Mouse (Mus musculus) intestine, embryonic 16.5 days (tissue): ENCODE results near the gene Kctd20. TPM values are rescaled to one million over a fixed set of nuclear protein-coding genes. Genes with fewer than 3 reads are reported as not detected.
A peak's percentile ranks its signal among the peaks of the same experiment; 100 is the strongest.

Experiments used
- ATAC-seq: fragments of 200-750 bp; cut with Nextera tagmentation; 2 replicates; pipeline ENCODE4 v1.8.0; 2017; ENCODE audit warnings: moderate TSS enrichment, moderate library complexity
- H3K27ac ChIP-seq: fragments of 300-500 bp; sonication (generic); 2 replicates; pipeline ENCODE4 v1.5.1; 2014; ENCODE audit warnings: mild to moderate bottlenecking, low read length
- H3K27me3 ChIP-seq: fragments of 300-500 bp; sonication (generic); replicated peaks from 2 replicates; pipeline ENCODE4 v1.6.1; 2014; ENCODE audit warnings: low read length, control low read depth, mixed read lengths; ENCODE audit not compliant: control insufficient read depth, insufficient read depth
- H3K36me3 ChIP-seq: fragments of 300-500 bp; sonication (generic); 2 replicates; pipeline ENCODE4 v1.6.1; 2014; ENCODE audit warnings: low read length, control low read depth; ENCODE audit not compliant: control insufficient read depth, insufficient read depth
- H3K4me1 ChIP-seq: fragments of 300-500 bp; sonication (generic); 2 replicates; pipeline ENCODE4 v1.6.1; 2014; ENCODE audit warnings: low read length, control low read depth, mixed read lengths; ENCODE audit not compliant: control insufficient read depth, insufficient read depth
- H3K4me2 ChIP-seq: fragments of 300-500 bp; sonication (generic); 2 replicates; pipeline ENCODE4 v1.6.1; 2014; ENCODE audit warnings: low read depth, low read length, control low read depth
- H3K4me3 ChIP-seq: fragments of 300-500 bp; sonication (generic); 2 replicates; pipeline ENCODE4 v1.5.1; 2014; ENCODE audit warnings: mild to moderate bottlenecking, low read length
- H3K9ac ChIP-seq: fragments of 300-500 bp; sonication (generic); 2 replicates; pipeline ENCODE4 v1.6.1; 2014; ENCODE audit warnings: low read depth, low read length
- H3K9me3 ChIP-seq: fragments of 300-500 bp; sonication (generic); 2 replicates; pipeline ENCODE4 v1.6.1; 2016; ENCODE audit warnings: low read length, control low read depth; ENCODE audit not compliant: control insufficient read depth
- WGBS: fragments of 180-500 bp; shearing (Covaris S2); extraction: QIAGEN DNeasy Blood & Tissue Kit; methylation state at CpG from one replicate; pipeline ENCODE4 v1.1.7; 2014; 5-methylcytosine and 5-hydroxymethylcytosine counted together
- polyA plus RNA-seq: library from polyadenylated mRNA; unstranded; fragments of >200 nt; fragmentation: Nextera tagmentation; extraction: Ambion mirVana; gene quantifications from 2 replicates; pipeline ENCODE4 v1.2.1, GENCODE M21; 2015

Gene Kctd20
- polyA plus RNA-seq, 1 experiment from 2014 or later = 62.3 TPM

DNA sequence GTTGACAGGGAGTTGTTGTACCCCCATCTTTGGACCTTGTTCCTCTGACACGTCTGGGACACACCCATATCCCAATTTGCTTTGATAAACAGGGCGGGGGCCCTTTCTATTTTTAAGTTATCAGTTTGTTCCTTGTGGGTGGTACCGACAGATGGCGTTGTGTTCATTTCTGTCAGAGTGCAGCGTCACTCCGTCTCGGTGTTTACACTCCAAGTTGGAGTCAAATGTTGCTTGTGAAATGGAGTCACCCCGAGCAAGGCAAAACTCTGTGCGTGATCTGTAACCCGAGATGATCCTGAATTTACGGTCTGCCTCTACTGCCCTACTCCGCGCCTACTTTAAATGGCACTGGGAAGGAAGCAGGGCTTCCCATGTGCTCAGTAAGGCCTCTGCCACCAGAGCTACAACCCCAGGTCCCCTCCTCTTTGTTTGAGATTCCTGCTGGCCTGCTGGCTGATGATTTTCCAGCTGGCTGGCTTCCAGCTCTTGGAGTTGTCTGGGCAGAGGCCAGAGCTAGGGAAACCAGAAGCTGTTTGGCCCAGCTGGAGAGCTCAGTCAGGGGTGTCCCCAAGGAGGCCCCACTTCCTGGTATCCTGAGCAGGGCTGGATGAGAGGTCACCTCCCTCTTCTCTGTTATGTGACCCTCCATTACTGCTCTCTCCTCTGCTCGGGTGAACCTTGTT is 21.2 kb upstream of the Kctd20 start:
- WGBS = 12% methylated on average over 14 of the region's 14 CpGs
- H3K4me2 ChIP-seq = peak overlapping the region; percentile 43
- H3K9me3 ChIP-seq = no peaks in the 10 kb centered on the region
- H3K27me3 ChIP-seq = no peaks in the 10 kb centered on the region
- H3K4me1 ChIP-seq = peaks cover 13% of the 10 kb centered on the region
- H3K36me3 ChIP-seq = no peaks in the 10 kb centered on the region
- peak; percentile 95 for ATAC-seq
- peak overlapping the region; percentile 59 for H3K9ac ChIP-seq
- H3K27ac ChIP-seq = peak overlapping the region; percentile 94
- peak overlapping the region; percentile 17 for H3K4me3 ChIP-seq

- Histone ChIP-seq H3K27me3 (no peaks in the 10 kb centered on the region), H3K4me2 (no peak overlapping the region), H3K9me3 (no peaks in the 10 kb centered on the region), H3K9ac (no peak overlapping the region), H3K36me3 (no peaks in the 10 kb centered on the region), H3K27ac (peak overlapping the region; percentile 94), H3K4me3 (no peak overlapping the region), H3K4me1 (peaks cover 13% of the 10 kb centered on the region)
- ATAC-seq = no peak
- 87% methylated on average over 18 of the region's 18 CpGs for WGBS
Measured at GRCm38 (mm10) chr17:28931436-28932211, 20.1 kb upstream of the Kctd20 start.

- ATAC-seq = no peak
- Histone ChIP-seq H3K9ac (no peak overlapping the region), H3K27me3 (no peaks in the 10 kb centered on the region), H3K9me3 (no peaks in the 10 kb centered on the region), H3K4me1 (peaks cover 13% of the 10 kb centered on the region), H3K36me3 (no peaks in the 10 kb centered on the region), H3K4me2 (no peak overlapping the region), H3K4me3 (no peak overlapping the region), H3K27ac (no peak overlapping the region)
- 82% methylated on average over 4 of the region's 4 CpGs for WGBS
Measured at GRCm38 (mm10) chr17:28932274-28932673, 19.5 kb upstream of the Kctd20 start.

- Histone ChIP-seq H3K4me2 (no peak overlapping the region), H3K4me3 (no peak overlapping the region), H3K4me1 (peaks cover 13% of the 10 kb centered on the region), H3K27me3 (no peaks in the 10 kb centered on the region), H3K9me3 (no peaks in the 10 kb centered on the region), H3K27ac (no peak overlapping the region), H3K9ac (no peak overlapping the region), H3K36me3 (no peaks in the 10 kb centered on the region)
- WGBS = 66% methylated on average over 19 of the region's 19 CpGs
- no peak for ATAC-seq
Measured at GRCm38 (mm10) chr17:28934120-28934916, 17.4 kb upstream of the Kctd20 start.

DNA sequence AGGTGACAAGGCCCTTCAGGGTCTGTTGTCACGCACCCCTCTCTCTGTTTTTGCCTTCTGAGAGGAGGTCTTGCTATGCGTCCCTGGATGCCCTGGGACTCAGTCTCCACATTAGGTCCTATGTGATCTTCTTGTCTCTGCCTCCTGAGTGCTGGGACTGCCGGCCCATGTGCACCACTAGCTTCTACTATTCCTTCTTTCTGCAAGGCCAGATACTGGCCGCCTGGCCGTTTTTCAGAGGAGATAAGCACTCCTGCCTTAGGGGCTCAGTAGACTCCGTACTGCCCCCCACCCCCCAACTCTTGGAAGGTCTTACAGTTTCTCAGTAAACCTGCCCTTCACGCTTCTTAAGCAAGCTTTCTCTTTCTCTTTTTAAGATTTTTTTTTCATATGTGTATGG is 15.6 kb upstream of the Kctd20 start:
- H3K4me1 ChIP-seq = no peaks in the 10 kb centered on the region; the same call in 1 of the 2 replicates
- no peak for ATAC-seq
- H3K9me3 ChIP-seq = no peaks in the 10 kb centered on the region
- no peak overlapping the region for H3K9ac ChIP-seq
- no peak overlapping the region for H3K27ac ChIP-seq
- no peaks in the 10 kb centered on the region for H3K27me3 ChIP-seq
- no peak overlapping the region for H3K4me2 ChIP-seq
- no peak overlapping the region for H3K4me3 ChIP-seq
- 90% methylated on average over 7 of the region's 7 CpGs for WGBS
- H3K36me3 ChIP-seq = no peaks in the 10 kb centered on the region

DNA sequence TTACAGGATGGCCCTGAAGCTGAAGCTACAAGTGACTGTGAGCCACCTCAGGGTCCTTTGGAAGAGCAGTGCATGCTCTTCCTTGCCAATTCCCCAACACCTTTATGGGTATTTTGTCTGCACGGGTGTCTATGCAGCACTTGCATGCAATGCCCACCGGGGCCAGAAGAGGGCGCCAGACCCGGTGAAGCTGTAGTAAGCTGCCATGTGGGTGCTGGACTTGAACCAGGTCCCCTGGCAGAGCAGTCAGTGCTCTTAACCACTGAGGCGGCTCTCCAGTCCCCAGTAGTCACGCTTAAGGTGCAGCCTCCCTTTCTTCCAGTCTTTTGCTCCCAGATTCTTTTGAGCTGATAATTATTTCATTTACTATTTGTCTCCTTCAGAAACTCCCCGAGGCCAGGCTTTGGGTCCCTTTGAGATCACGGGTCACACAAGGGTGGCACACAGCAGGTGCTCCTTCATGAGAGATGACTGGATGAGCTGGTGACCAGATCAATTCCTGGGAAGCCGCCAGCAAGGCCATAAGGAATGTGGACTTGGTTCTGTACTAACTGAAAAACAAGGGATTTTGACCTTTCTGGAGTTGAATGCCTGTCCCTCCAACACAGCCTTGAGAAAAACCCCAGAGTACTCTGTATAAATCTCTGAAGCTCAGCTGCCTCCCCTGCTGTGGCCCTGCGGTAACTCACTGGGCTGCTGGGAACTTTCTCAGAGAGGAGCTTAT is 15.0 kb upstream of the Kctd20 start:
- whole genome bisulfite sequencing = 81% methylated on average over 10 of the region's 10 CpGs
- Histone ChIP-seq H3K36me3 (no peaks in the 10 kb centered on the region), H3K9ac (no peak overlapping the region), H3K4me1 (no peaks in the 10 kb centered on the region; the same call in 1 of the 2 replicates), H3K27me3 (no peaks in the 10 kb centered on the region), H3K4me3 (no peak overlapping the region), H3K4me2 (no peak overlapping the region), H3K9me3 (no peaks in the 10 kb centered on the region), H3K27ac (no peak overlapping the region)
- no peak for ATAC-seq

DNA sequence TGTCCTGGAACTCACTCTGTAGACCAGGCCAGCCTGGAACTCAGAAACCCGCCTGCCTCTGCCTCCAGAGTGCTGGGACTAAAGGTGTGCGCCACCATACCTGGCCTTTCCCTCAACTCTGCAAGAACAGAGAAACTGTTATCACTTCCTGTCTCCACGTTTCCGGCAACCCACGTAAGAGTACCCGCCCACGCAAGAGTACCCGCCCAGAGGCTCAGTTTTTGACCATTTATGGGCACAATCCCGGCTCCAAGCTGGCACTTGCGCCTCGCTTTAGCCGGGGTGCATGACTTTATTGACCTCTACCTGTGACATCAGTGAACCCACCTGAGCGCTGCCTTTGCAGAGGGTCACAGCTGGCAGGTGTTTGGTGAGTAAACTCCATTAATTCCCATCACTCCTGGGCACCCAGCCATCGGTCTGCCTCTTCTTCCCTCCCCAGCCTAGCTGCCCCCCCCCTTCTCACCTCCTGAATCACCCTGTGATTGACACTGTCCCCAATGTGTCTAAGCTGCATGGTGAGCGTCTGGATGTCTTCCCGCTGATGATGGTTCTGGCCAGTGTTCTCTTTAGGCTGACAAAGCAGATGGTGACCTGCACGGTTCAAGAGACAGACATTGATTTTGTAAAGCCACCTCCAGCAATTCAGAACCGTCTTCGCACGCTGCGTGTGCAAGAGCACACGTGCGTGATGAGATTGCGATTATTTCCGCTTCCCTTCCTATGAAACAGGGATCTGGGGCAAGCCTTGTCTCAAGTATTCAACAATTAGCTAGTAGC is 10.8 kb upstream of the Kctd20 start:
- Histone ChIP-seq H3K27me3 (no peaks in the 10 kb centered on the region), H3K9me3 (no peaks in the 10 kb centered on the region), H3K4me3 (no peak overlapping the region), H3K4me1 (no peaks in the 10 kb centered on the region), H3K9ac (no peak overlapping the region), H3K36me3 (no peaks in the 10 kb centered on the region), H3K4me2 (no peak overlapping the region), H3K27ac (no peak overlapping the region)
- no peak for ATAC-seq
- WGBS = 90% methylated on average over 25 of the region's 25 CpGs

- no peak for ATAC-seq
- Histone ChIP-seq H3K4me2 (no peak overlapping the region), H3K4me1 (no peaks in the 10 kb centered on the region), H3K9ac (no peak overlapping the region), H3K4me3 (no peak overlapping the region), H3K27me3 (no peaks in the 10 kb centered on the region), H3K9me3 (no peaks in the 10 kb centered on the region), H3K27ac (no peak overlapping the region), H3K36me3 (no peaks in the 10 kb centered on the region)
- 74% methylated on average over 10 of the region's 11 CpGs for WGBS
Measured at GRCm38 (mm10) chr17:28942101-28942500, 9.6 kb upstream of the Kctd20 start.
